Mouse (Mus musculus): ENCODE data around the gene Zbtb21.

DNA sequence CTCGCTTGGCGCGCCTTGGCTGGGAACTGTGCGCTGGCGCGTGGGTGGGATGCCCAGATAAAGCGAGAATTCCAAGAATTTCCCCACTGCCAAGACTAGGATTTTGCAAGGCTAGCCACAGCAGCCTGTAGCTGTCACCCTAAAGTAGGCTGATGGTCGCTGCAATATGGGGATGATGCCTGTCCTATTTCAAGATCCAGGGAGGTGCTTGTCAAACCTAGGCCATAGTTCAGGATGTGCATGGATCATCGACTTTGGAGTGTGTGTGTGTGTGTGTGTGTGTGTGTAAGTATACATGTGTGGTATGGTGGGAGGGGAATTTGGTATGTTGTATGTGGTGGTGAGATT is 39.7 kb downstream of the Zbtb21 start:
- no peak for TF ChIP-seq CTCF (IDR thresholded peaks at IDR 0.05; ENCODE audit: insufficient read depth, low read length)
- TF ChIP-seq POLR2A (IDR thresholded peaks at IDR 0.05; ENCODE audit: borderline replicate concordance, extremely low read depth, low read depth, low read length) = no peak

Measured in lung, adult 2 months (tissue).